Mouse (Mus musculus): Measurements from ENCODE around the gene Trio. TPM values are rescaled to one million over a fixed set of nuclear protein-coding genes. Genes with fewer than 3 reads are reported as not detected.
"Not testable (repeated sequence)": the region's sequence is repeated elsewhere in the genome, so short reads cannot be mapped to it uniquely, and the experiment has no call there.

Trio gene
- polyA plus RNA-seq, 1 experiment from 2014 or later, result 31.2 TPM

GRCm38 (mm10) chr15:27840579-27840978 lies 185.1 kb downstream of the Trio start:
- Histone ChIP-seq H3K4me1 (ENCODE audit: control insufficient read depth, insufficient read depth, low read length) (no peaks in the 10 kb centered on the region), H3K27ac (ENCODE audit: low read depth, low read length) (no peak overlapping the region), H3K4me3 (ENCODE audit: low read depth, low read length) (no peak overlapping the region), H3K9me3 (ENCODE audit: control insufficient read depth, low read length) (no peaks in the 10 kb centered on the region), H3K27me3 (ENCODE audit: control insufficient read depth, insufficient read depth, low read length) (no peaks in the 10 kb centered on the region), H3K4me2 (ENCODE audit: low read depth) (no peak overlapping the region), H3K9ac (ENCODE audit: low read length) (no peak overlapping the region), H3K36me3 (ENCODE audit: control insufficient read depth, insufficient read depth, low read length) (peaks cover 2% of the 10 kb centered on the region)
- no peak for ATAC-seq (ENCODE audit: insufficient read depth, low FRiP score, low TSS enrichment)
- WGBS, result 85% methylated on average over 8 of the region's 8 CpGs
- DNase-seq (ENCODE audit: low spot score), result no peak

DNA sequence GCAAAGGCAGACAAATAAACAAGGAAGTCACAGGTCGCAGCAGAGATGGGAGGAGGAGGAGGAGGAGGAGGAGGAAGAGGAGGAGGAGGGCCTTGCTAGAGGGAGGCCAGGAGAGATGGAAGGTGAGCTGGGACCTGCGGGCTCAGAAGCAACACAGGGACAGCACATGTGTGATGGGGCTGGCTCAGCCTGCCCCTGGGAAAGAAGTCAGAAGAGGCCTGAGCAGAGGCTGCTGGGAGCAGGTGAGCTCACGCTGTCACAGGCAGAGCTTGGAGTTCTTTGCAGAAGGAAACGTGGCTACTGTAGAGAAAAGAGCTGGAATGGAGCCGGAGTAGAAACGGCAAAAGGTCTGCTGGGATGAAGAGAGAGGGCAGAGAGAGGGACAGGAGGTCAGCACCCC lies 185.5 kb downstream of the Trio start:
- Histone ChIP-seq H3K9ac (ENCODE audit: low read length) (no peak overlapping the region), H3K27ac (ENCODE audit: low read depth, low read length) (no peak overlapping the region), H3K27me3 (ENCODE audit: control insufficient read depth, insufficient read depth, low read length) (no peaks in the 10 kb centered on the region), H3K4me2 (ENCODE audit: low read depth) (no peak overlapping the region), H3K4me3 (ENCODE audit: low read depth, low read length) (no peak overlapping the region), H3K36me3 (ENCODE audit: control insufficient read depth, insufficient read depth, low read length) (peaks cover under 1% of the 10 kb centered on the region), H3K9me3 (ENCODE audit: control insufficient read depth, low read length) (no peaks in the 10 kb centered on the region), H3K4me1 (ENCODE audit: control insufficient read depth, insufficient read depth, low read length) (no peaks in the 10 kb centered on the region)
- no peak for ATAC-seq (ENCODE audit: insufficient read depth, low FRiP score, low TSS enrichment)
- DNase-seq (ENCODE audit: low spot score), result no peak
- WGBS, result 93% methylated on average over 6 of the region's 6 CpGs

- Histone ChIP-seq H3K27me3 (ENCODE audit: control insufficient read depth, insufficient read depth, low read length) (no peaks in the 10 kb centered on the region), H3K36me3 (ENCODE audit: control insufficient read depth, insufficient read depth, low read length) (peaks cover 14% of the 10 kb centered on the region), H3K9me3 (ENCODE audit: control insufficient read depth, low read length) (no peaks in the 10 kb centered on the region), H3K9ac (ENCODE audit: low read length) (no peak overlapping the region), H3K4me3 (ENCODE audit: low read depth, low read length) (no peak overlapping the region), H3K4me2 (ENCODE audit: low read depth) (no peak overlapping the region), H3K27ac (ENCODE audit: low read depth, low read length) (no peak overlapping the region), H3K4me1 (ENCODE audit: control insufficient read depth, insufficient read depth, low read length) (no peaks in the 10 kb centered on the region)
- DNase-seq (ENCODE audit: low spot score) (no peak), ATAC-seq (ENCODE audit: insufficient read depth, low FRiP score, low TSS enrichment) (no peak)
- 87% methylated on average over 6 of the region's 6 CpGs for WGBS
Measured at GRCm38 (mm10) chr15:27831646-27832045, 194.0 kb downstream of the Trio start.

DNA sequence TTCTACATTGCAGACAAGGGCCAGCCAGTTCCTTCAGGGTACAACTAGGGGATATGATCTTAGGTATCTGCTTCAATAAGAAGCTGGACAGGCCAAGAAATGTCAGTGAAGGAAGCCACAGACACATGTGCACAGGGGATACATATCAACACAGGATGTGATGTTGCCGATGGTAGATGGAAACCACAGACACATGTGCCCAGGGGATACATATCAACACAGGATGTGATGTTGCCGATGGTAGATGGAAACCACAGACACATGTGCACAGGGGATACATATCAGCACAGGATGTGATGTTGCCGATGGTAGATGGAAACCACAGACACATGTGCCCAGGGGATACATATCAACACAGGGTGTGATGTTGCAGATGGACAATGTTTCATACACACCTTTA lies 197.8 kb downstream of the Trio start:
- not testable (repeated sequence) for H3K4me3 ChIP-seq (ENCODE audit: low read depth, low read length); H3K27me3 ChIP-seq (ENCODE audit: control insufficient read depth, insufficient read depth, low read length); H3K4me2 ChIP-seq (ENCODE audit: low read depth); ATAC-seq (ENCODE audit: insufficient read depth, low FRiP score, low TSS enrichment); H3K9ac ChIP-seq (ENCODE audit: low read length); H3K27ac ChIP-seq (ENCODE audit: low read depth, low read length); DNase-seq (ENCODE audit: low spot score); H3K9me3 ChIP-seq (ENCODE audit: control insufficient read depth, low read length); H3K4me1 ChIP-seq (ENCODE audit: control insufficient read depth, insufficient read depth, low read length)
- 90% methylated on average over 3 of the region's 3 CpGs for WGBS
- H3K36me3 ChIP-seq (ENCODE audit: control insufficient read depth, insufficient read depth, low read length), result peaks cover 18% of the 10 kb centered on the region

DNA sequence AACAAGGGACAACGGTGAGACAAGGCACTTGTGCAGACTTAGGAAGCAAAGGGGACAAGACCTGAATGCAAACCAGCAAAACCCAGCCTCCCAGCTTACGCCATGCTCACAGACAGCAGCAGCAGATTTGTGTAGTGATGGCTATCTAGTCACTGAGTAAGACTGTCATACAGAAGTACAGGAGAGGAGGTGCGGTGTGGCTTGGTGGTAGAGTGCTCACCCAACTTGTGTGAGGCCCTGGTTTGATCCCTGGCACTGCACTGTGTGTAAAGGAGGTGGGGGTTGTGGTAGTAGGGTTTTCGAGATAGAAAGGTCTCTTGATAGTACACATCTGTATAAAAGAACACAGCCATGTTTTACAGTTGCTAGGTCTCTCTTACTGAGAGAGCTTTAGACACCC lies 198.8 kb downstream of the Trio start:
- Histone ChIP-seq H3K9ac (ENCODE audit: low read length) (no peak overlapping the region), H3K36me3 (ENCODE audit: control insufficient read depth, insufficient read depth, low read length) (peaks cover 18% of the 10 kb centered on the region), H3K4me3 (ENCODE audit: low read depth, low read length) (no peak overlapping the region), H3K4me1 (ENCODE audit: control insufficient read depth, insufficient read depth, low read length) (no peaks in the 10 kb centered on the region), H3K9me3 (ENCODE audit: control insufficient read depth, low read length) (no peaks in the 10 kb centered on the region), H3K4me2 (ENCODE audit: low read depth) (no peak overlapping the region), H3K27ac (ENCODE audit: low read depth, low read length) (no peak overlapping the region), H3K27me3 (ENCODE audit: control insufficient read depth, insufficient read depth, low read length) (no peaks in the 10 kb centered on the region)
- DNase-seq (ENCODE audit: low spot score) (no peak), ATAC-seq (ENCODE audit: insufficient read depth, low FRiP score, low TSS enrichment) (no peak)
- 90% methylated on average over 4 of the region's 4 CpGs for WGBS

DNA sequence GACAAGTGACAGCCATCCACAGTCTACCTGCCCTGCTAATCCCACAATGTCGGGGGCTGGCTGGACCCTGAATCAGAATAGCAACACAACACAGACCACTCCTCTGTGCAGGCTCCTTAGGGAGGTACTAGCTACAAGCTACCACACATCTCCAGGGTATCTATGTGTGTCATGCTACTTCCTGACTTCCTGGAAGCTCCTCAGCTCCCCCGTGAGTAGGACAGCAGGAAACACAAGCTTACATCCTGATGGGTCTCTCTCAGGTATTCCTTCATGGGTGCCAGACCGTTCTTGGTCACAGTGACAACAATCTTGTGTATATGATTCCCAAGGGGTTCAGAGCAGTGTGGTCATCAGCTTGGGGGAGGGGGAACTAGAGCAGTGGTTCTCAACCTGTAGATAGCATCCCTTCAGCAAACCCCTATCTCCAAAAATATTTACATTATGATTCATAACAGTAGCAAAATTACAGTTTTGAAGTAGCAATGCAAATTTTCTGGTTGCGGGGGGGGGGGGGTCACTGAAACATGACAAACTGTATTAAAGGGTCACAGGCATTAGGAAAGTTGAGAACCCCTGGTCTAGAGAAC lies 199.5 kb downstream of the Trio start:
- H3K4me2 ChIP-seq (ENCODE audit: low read depth), result no peak overlapping the region
- no peaks in the 10 kb centered on the region for H3K27me3 ChIP-seq (ENCODE audit: control insufficient read depth, insufficient read depth, low read length)
- H3K4me1 ChIP-seq (ENCODE audit: control insufficient read depth, insufficient read depth, low read length), result no peaks in the 10 kb centered on the region
- no peak for DNase-seq (ENCODE audit: low spot score)
- no peak overlapping the region for H3K9ac ChIP-seq (ENCODE audit: low read length)
- H3K36me3 ChIP-seq (ENCODE audit: control insufficient read depth, insufficient read depth, low read length), result peaks cover 14% of the 10 kb centered on the region
- H3K27ac ChIP-seq (ENCODE audit: low read depth, low read length), result no peak overlapping the region
- H3K4me3 ChIP-seq (ENCODE audit: low read depth, low read length), result no peak overlapping the region
- WGBS, result 84% methylated on average over 4 of the region's 4 CpGs
- H3K9me3 ChIP-seq (ENCODE audit: control insufficient read depth, low read length), result no peaks in the 10 kb centered on the region
- ATAC-seq (ENCODE audit: insufficient read depth, low FRiP score, low TSS enrichment), result no peak

DNA sequence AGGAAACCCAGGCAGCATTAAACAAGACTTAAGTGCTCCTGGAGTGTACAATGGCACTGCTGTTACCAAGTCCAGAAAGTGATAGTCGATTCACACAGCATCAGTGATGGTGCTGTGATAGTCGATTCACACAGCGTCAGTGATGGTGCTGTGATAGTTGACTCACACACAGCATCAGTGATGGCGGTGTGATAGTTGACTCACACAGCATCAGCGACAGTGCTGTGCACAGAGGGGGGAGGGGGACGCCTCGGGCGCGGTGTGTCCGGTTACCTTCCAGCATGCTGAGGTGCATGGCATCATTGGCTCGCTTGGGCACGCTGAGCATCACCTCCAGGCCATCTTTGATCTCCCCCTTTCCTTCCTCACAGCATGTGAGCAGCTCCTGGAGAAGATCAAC lies 200.3 kb downstream of the Trio start:
- no peaks in the 10 kb centered on the region for H3K4me1 ChIP-seq (ENCODE audit: control insufficient read depth, insufficient read depth, low read length)
- H3K9me3 ChIP-seq (ENCODE audit: control insufficient read depth, low read length), result no peaks in the 10 kb centered on the region
- ATAC-seq (ENCODE audit: insufficient read depth, low FRiP score, low TSS enrichment), result no peak
- 94% methylated on average over 12 of the region's 12 CpGs for WGBS
- H3K27me3 ChIP-seq (ENCODE audit: control insufficient read depth, insufficient read depth, low read length), result no peaks in the 10 kb centered on the region
- H3K27ac ChIP-seq (ENCODE audit: low read depth, low read length), result no peak overlapping the region
- no peak overlapping the region for H3K4me3 ChIP-seq (ENCODE audit: low read depth, low read length)
- H3K36me3 ChIP-seq (ENCODE audit: control insufficient read depth, insufficient read depth, low read length), result peaks cover 10% of the 10 kb centered on the region
- no peak for DNase-seq (ENCODE audit: low spot score)
- H3K4me2 ChIP-seq (ENCODE audit: low read depth), result no peak overlapping the region
- H3K9ac ChIP-seq (ENCODE audit: low read length), result no peak overlapping the region

- Histone ChIP-seq H3K4me3 (ENCODE audit: low read depth, low read length) (no peak overlapping the region), H3K27me3 (ENCODE audit: control insufficient read depth, insufficient read depth, low read length) (no peaks in the 10 kb centered on the region), H3K9me3 (ENCODE audit: control insufficient read depth, low read length) (no peaks in the 10 kb centered on the region), H3K36me3 (ENCODE audit: control insufficient read depth, insufficient read depth, low read length) (peaks cover 12% of the 10 kb centered on the region), H3K9ac (ENCODE audit: low read length) (no peak overlapping the region), H3K4me1 (ENCODE audit: control insufficient read depth, insufficient read depth, low read length) (no peaks in the 10 kb centered on the region), H3K27ac (ENCODE audit: low read depth, low read length) (no peak overlapping the region), H3K4me2 (ENCODE audit: low read depth) (no peak overlapping the region)
- DNase-seq (ENCODE audit: low spot score), result peak; percentile 41
- ATAC-seq (ENCODE audit: insufficient read depth, low FRiP score, low TSS enrichment), result no peak
- 94% methylated on average over 4 of the region's 4 CpGs for WGBS
Measured at GRCm38 (mm10) chr15:27823581-27823980, 202.1 kb downstream of the Trio start.

GRCm38 (mm10) chr15:27822461-27822860 lies 203.2 kb downstream of the Trio start:
- no peak for DNase-seq (ENCODE audit: low spot score)
- no peaks in the 10 kb centered on the region for H3K27me3 ChIP-seq (ENCODE audit: control insufficient read depth, insufficient read depth, low read length)
- H3K4me2 ChIP-seq (ENCODE audit: low read depth), result no peak overlapping the region
- H3K27ac ChIP-seq (ENCODE audit: low read depth, low read length), result no peak overlapping the region
- no peak overlapping the region for H3K4me3 ChIP-seq (ENCODE audit: low read depth, low read length)
- H3K4me1 ChIP-seq (ENCODE audit: control insufficient read depth, insufficient read depth, low read length), result no peaks in the 10 kb centered on the region
- WGBS, result 94% methylated on average over 4 of the region's 4 CpGs
- peaks cover 9% of the 10 kb centered on the region for H3K36me3 ChIP-seq (ENCODE audit: control insufficient read depth, insufficient read depth, low read length)
- ATAC-seq (ENCODE audit: insufficient read depth, low FRiP score, low TSS enrichment), result no peak
- no peaks in the 10 kb centered on the region for H3K9me3 ChIP-seq (ENCODE audit: control insufficient read depth, low read length)
- H3K9ac ChIP-seq (ENCODE audit: low read length), result no peak overlapping the region
